In the genomic region with DNA sequence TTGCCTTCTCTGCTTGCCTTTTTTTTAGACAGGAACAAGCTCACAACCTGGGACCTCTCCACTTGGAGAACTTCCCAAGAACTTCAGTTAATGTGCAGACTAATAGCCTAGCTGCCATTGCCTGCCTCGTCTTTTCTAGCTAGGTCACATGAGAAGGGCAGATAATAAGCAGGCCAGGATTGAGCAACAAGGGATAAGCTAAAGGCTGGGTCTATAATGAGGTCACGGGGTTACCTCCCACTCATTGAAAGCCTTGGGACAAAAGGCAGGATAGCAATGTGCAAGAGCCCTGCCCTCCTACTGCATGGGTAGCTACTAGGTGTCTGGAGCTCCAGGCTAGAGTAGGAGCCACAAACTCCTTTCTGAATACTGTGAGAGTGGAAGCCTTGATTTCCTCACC, we compare ENCODE assay signal across 27 mouse cellular contexts.
DNase-seq lines count a peak whose midpoint lies in the region; ATAC-seq lines count a peak whose summit lies in the region.
"Had no signal": no experiment of that assay in that cellular context is flagged by ENCODE, and none has a peak within 500 bp of the region (broad histone marks: within the 10 kb centered on the region; RNA-seq: fewer than 3 reads in every experiment).

No protein-coding gene starts in this region.

- no peaks in the 10 kb centered on the region for H3K4me1 ChIP-seq in intestine, embryonic 16.5 days (ENCODE audit: control insufficient read depth, insufficient read depth, low read length)
- H3K4me1 ChIP-seq in intestine, embryonic 15.5 days (replicated peaks), result no peaks in the 10 kb centered on the region
- H3K4me1 ChIP-seq: embryonic facial prominence, embryonic 13.5 days; forebrain, embryonic 13.5 days; heart, embryonic 10.5 days; heart, embryonic 13.5 days had no signal

- DNase-seq in adrenal gland, adult 2 months, result peak; percentile 25
- no peak for DNase-seq in adrenal gland, postnatal 4 days (ENCODE audit: low spot score in 2 of 2)
- DNase-seq in gonadal fat pad, adult 2 months (ENCODE audit: low read depth), result peak; percentile 8
- DNase-seq in retina, postnatal 1 day, result peak; percentile 44
- DNase-seq: adrenal gland, postnatal 10 days; cerebellum, adult 11-12 months; cerebellum, adult 8-10 months; cerebellum, postnatal 36 days; embryo, embryonic 11 days; gastrocnemius, postnatal 10 days; gastrocnemius, postnatal 36 days; heart, adult 18-20 months; heart, postnatal 14 days; heart, postnatal 4 days had no signal

- peak; percentile 58; the same call in 1 of the 2 replicates for ATAC-seq in intestine, embryonic 16.5 days
- ATAC-seq in intestine, embryonic 15.5 days, result no peak
- ATAC-seq in inflammation-experienced regulatory T-cells, adult 6 months, result no peak
- ATAC-seq: forebrain, embryonic 13.5 days; forebrain, embryonic 16.5 days; hindbrain, postnatal 0 days; Patski had no signal

- no peaks in the 10 kb centered on the region for H3K9me3 ChIP-seq in intestine, embryonic 16.5 days (ENCODE audit: control insufficient read depth, low read length)
- H3K9me3 ChIP-seq in intestine, embryonic 15.5 days, result no peaks in the 10 kb centered on the region
- H3K9me3 ChIP-seq: embryonic facial prominence, embryonic 10.5 days; embryonic facial prominence, embryonic 13.5 days; forebrain, embryonic 10.5 days; forebrain, embryonic 13.5 days; heart, embryonic 10.5 days; heart, embryonic 13.5 days had no signal

- WGBS in intestine, embryonic 16.5 days, result 50% methylated on average over 2 of the region's 2 CpGs
- 46% methylated on average over 2 of the region's 2 CpGs for WGBS in intestine, embryonic 15.5 days

- H3K36me3 ChIP-seq in intestine, embryonic 16.5 days (ENCODE audit: control insufficient read depth, insufficient read depth, low read length), result no peaks in the 10 kb centered on the region
- no peaks in the 10 kb centered on the region for H3K36me3 ChIP-seq in intestine, embryonic 15.5 days
- H3K36me3 ChIP-seq: embryonic facial prominence, embryonic 10.5 days; embryonic facial prominence, embryonic 13.5 days; forebrain, embryonic 10.5 days; heart, embryonic 10.5 days; heart, embryonic 13.5 days had no signal

- H3K27me3 ChIP-seq in intestine, embryonic 16.5 days (replicated peaks; ENCODE audit: control insufficient read depth, insufficient read depth, low read length), result no peaks in the 10 kb centered on the region
- no peaks in the 10 kb centered on the region for H3K27me3 ChIP-seq in intestine, embryonic 15.5 days (replicated peaks)
- H3K27me3 ChIP-seq: embryonic facial prominence, embryonic 13.5 days; forebrain, embryonic 13.5 days; heart, embryonic 13.5 days had no signal

- no peak overlapping the region for H3K4me3 ChIP-seq in intestine, embryonic 16.5 days (ENCODE audit: low read length)
- H3K4me3 ChIP-seq in intestine, embryonic 15.5 days (replicated peaks), result no peak overlapping the region
- H3K4me3 ChIP-seq: embryonic facial prominence, embryonic 10.5 days; embryonic facial prominence, embryonic 13.5 days; forebrain, embryonic 10.5 days; forebrain, embryonic 13.5 days; heart, embryonic 10.5 days; heart, embryonic 13.5 days had no signal

- no peak overlapping the region for H3K27ac ChIP-seq in intestine, embryonic 16.5 days (ENCODE audit: low read length)
- H3K27ac ChIP-seq in intestine, embryonic 15.5 days, result no peak overlapping the region
- H3K27ac ChIP-seq: embryonic facial prominence, embryonic 10.5 days; embryonic facial prominence, embryonic 13.5 days; forebrain, embryonic 10.5 days; forebrain, embryonic 13.5 days; heart, embryonic 10.5 days; heart, embryonic 13.5 days; hindbrain, embryonic 14.5 days; hindbrain, postnatal 0 days had no signal

- no peak overlapping the region for H3K9ac ChIP-seq in intestine, embryonic 16.5 days (ENCODE audit: low read depth, low read length)
- H3K9ac ChIP-seq in intestine, embryonic 15.5 days, result no peak overlapping the region
- H3K9ac ChIP-seq: embryonic facial prominence, embryonic 13.5 days; forebrain, embryonic 13.5 days; heart, embryonic 13.5 days; hindbrain, embryonic 14.5 days had no signal

- H3K4me2 ChIP-seq in intestine, embryonic 16.5 days (ENCODE audit: low read depth, low read length), result no peak overlapping the region
- H3K4me2 ChIP-seq in intestine, embryonic 15.5 days (replicated peaks), result no peak overlapping the region
- H3K4me2 ChIP-seq: embryonic facial prominence, embryonic 13.5 days; forebrain, embryonic 13.5 days; heart, embryonic 13.5 days; hindbrain, embryonic 14.5 days had no signal

Comparison
In these comparisons a context has a peak if more than half of its experiments do, and no peak if none do; other contexts are left out.
1. DNase-seq: peak in adrenal gland, adult 2 months (single experiment), gonadal fat pad, adult 2 months (single experiment) and retina, postnatal 1 day (single experiment); none in adrenal gland, postnatal 4 days (0 of 2).